Mouse (Mus musculus): ENCODE results near the gene Dis3l2. TPM values are rescaled to one million over a fixed set of nuclear protein-coding genes. Genes with fewer than 3 reads are reported as not detected.

Dis3l2 gene
- polyA plus RNA-seq, 1 experiment from 2014 or later: 33.1 TPM

- Histone ChIP-seq H3K27me3 (no peaks in the 10 kb centered on the region), H3K4me3 (replicated peaks) (no peak overlapping the region), H3K36me3 (no peaks in the 10 kb centered on the region), H3K4me2 (no peak overlapping the region), H3K9ac (replicated peaks) (no peak overlapping the region), H3K4me1 (replicated peaks) (no peaks in the 10 kb centered on the region), H3K27ac (no peak overlapping the region), H3K9me3 (no peaks in the 10 kb centered on the region)
- ATAC-seq (ENCODE audit: insufficient number of reproducible peaks, insufficient read depth, low FRiP score, low TSS enrichment, low read depth): no peak
- WGBS: 82% methylated on average over 2 of the region's 2 CpGs
These were observed 131.4 kb downstream of the Dis3l2 start for GRCm38 (mm10) chr1:86834988-86835387.

DNA sequence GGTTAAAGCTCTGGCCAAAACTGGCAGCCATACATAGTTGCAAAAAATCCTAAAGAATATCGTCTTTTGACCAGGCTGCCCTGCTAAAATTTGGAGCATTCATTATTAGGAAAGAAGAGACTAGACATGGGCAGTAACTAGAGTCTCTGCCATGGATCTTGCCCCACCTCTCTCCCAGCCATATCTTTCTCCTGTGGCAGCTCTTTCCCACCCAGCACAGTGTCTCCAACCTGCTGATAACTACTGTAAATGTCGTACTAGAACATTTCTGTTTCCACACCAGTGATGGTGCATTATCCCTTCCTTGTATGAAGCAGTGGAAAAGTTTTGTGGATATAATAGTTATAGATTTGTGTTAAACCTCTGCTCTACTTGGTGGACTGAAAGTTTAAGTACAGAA lies 147.1 kb downstream of the Dis3l2 start:
- no peak overlapping the region for H3K4me3 ChIP-seq (replicated peaks)
- no peak overlapping the region for H3K4me2 ChIP-seq
- no peak for ATAC-seq (ENCODE audit: insufficient number of reproducible peaks, insufficient read depth, low FRiP score, low TSS enrichment, low read depth)
- H3K9me3 ChIP-seq: no peaks in the 10 kb centered on the region
- peaks cover 4% of the 10 kb centered on the region; the same call in 1 of the 2 replicates for H3K36me3 ChIP-seq
- H3K27ac ChIP-seq: no peak overlapping the region
- 91% methylated on average over 2 of the region's 2 CpGs for WGBS
- no peaks in the 10 kb centered on the region for H3K4me1 ChIP-seq (replicated peaks)
- no peak overlapping the region for H3K9ac ChIP-seq (replicated peaks)
- H3K27me3 ChIP-seq: no peaks in the 10 kb centered on the region

DNA sequence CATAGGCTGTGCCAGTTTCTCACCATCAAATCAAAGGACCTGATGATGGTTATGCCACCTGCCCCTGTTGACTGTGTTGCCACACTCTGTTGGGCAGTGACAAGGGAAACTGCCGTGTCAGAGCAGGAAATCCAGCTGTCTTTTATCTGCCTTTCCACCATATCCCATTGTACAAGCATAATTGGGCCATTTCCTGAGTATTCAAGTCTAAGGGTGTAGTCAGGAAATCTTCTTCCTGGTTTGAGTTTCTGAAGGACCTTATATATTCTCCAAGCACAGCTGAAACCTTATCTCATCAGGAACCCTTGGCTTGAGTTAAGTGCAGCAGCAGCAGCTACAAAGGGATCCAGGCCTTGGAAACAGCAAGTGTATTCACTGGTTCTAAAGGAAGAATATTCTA lies 155.3 kb downstream of the Dis3l2 start:
- WGBS: 67% methylated on average over 1 of the region's 1 CpGs
- Histone ChIP-seq H3K36me3 (peaks cover 26% of the 10 kb centered on the region), H3K4me3 (replicated peaks) (no peak overlapping the region), H3K9me3 (no peaks in the 10 kb centered on the region), H3K4me2 (no peak overlapping the region), H3K27me3 (no peaks in the 10 kb centered on the region), H3K4me1 (replicated peaks) (no peaks in the 10 kb centered on the region), H3K9ac (replicated peaks) (no peak overlapping the region), H3K27ac (no peak overlapping the region)
- ATAC-seq (ENCODE audit: insufficient number of reproducible peaks, insufficient read depth, low FRiP score, low TSS enrichment, low read depth): no peak

GRCm38 (mm10) chr1:86859371-86859770 lies 155.8 kb downstream of the Dis3l2 start:
- no peak overlapping the region for H3K4me2 ChIP-seq
- H3K9me3 ChIP-seq: no peaks in the 10 kb centered on the region
- 31% methylated on average over 1 of the region's 1 CpGs for WGBS
- no peaks in the 10 kb centered on the region for H3K27me3 ChIP-seq
- no peak overlapping the region for H3K27ac ChIP-seq
- no peaks in the 10 kb centered on the region for H3K4me1 ChIP-seq (replicated peaks)
- peaks cover 26% of the 10 kb centered on the region for H3K36me3 ChIP-seq
- no peak overlapping the region for H3K9ac ChIP-seq (replicated peaks)
- H3K4me3 ChIP-seq (replicated peaks): no peak overlapping the region
- ATAC-seq (ENCODE audit: insufficient number of reproducible peaks, insufficient read depth, low FRiP score, low TSS enrichment, low read depth): no peak

GRCm38 (mm10) chr1:86873745-86874144 lies 170.1 kb downstream of the Dis3l2 start:
- no peak overlapping the region for H3K4me2 ChIP-seq
- WGBS: 63% methylated on average over 2 of the region's 2 CpGs
- H3K27me3 ChIP-seq: no peaks in the 10 kb centered on the region
- H3K36me3 ChIP-seq: peaks cover 15% of the 10 kb centered on the region
- no peak overlapping the region for H3K9ac ChIP-seq (replicated peaks)
- no peak overlapping the region for H3K27ac ChIP-seq
- H3K9me3 ChIP-seq: no peaks in the 10 kb centered on the region
- no peaks in the 10 kb centered on the region for H3K4me1 ChIP-seq (replicated peaks)
- no peak for ATAC-seq (ENCODE audit: insufficient number of reproducible peaks, insufficient read depth, low FRiP score, low TSS enrichment, low read depth)
- H3K4me3 ChIP-seq (replicated peaks): no peak overlapping the region

DNA sequence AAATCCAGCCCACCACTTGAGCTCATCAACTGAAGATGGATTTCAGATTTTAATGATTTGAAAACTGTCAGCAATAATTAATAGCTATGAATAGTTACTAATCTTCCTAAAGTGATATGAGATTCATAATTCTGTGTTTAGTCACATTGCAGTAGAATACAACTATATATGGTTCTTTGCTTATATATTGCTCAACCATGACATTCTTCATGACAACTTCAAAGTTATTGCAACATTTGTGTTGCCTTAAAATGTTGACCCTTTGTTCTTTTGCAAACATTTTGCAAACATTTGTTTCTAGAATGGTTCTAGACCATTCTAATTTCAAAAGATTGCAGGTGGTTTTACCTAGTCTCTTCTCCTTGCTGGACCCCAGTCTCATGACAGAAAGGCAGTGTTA lies 175.1 kb downstream of the Dis3l2 start:
- no peak for ATAC-seq (ENCODE audit: insufficient number of reproducible peaks, insufficient read depth, low FRiP score, low TSS enrichment, low read depth)
- H3K27ac ChIP-seq: no peak overlapping the region

DNA sequence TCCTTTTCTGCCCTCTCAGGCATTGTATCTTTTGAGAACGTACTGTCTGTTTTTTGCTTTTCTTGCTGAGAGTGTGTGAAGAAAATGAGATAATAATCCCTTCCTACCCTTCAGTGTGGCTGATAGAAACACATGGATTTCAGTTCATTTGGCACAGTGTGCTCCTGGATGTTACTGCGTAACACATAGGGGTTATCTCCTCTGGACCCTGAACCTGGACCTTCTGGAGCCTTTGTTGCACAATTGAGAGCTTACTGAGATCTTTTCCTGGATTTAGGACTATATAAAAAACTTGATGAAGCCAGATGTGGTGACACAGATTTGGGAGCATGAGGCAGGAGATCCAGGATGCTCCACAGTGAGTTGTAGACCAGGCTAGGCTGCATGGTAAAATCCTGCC lies 175.9 kb downstream of the Dis3l2 start:
- no peaks in the 10 kb centered on the region for H3K4me1 ChIP-seq (replicated peaks)
- no peaks in the 10 kb centered on the region for H3K27me3 ChIP-seq
- peaks cover 4% of the 10 kb centered on the region; the same call in 1 of the 2 replicates for H3K36me3 ChIP-seq
- H3K4me2 ChIP-seq: no peak overlapping the region
- 99% methylated on average over 2 of the region's 2 CpGs for WGBS
- no peak overlapping the region for H3K4me3 ChIP-seq (replicated peaks)
- H3K27ac ChIP-seq: no peak overlapping the region
- no peaks in the 10 kb centered on the region for H3K9me3 ChIP-seq
- H3K9ac ChIP-seq (replicated peaks): no peak overlapping the region
- ATAC-seq (ENCODE audit: insufficient number of reproducible peaks, insufficient read depth, low FRiP score, low TSS enrichment, low read depth): no peak

More for the DNA sequence above, 175.1 kb downstream of the Dis3l2 start:
- H3K27me3 ChIP-seq: no peaks in the 10 kb centered on the region
- no peak overlapping the region for H3K9ac ChIP-seq (replicated peaks)
- H3K4me1 ChIP-seq (replicated peaks): no peaks in the 10 kb centered on the region
- no peaks in the 10 kb centered on the region for H3K9me3 ChIP-seq
- H3K36me3 ChIP-seq: peaks cover 4% of the 10 kb centered on the region; the same call in 1 of the 2 replicates
- no peak overlapping the region for H3K4me2 ChIP-seq
- H3K4me3 ChIP-seq (replicated peaks): no peak overlapping the region

DNA sequence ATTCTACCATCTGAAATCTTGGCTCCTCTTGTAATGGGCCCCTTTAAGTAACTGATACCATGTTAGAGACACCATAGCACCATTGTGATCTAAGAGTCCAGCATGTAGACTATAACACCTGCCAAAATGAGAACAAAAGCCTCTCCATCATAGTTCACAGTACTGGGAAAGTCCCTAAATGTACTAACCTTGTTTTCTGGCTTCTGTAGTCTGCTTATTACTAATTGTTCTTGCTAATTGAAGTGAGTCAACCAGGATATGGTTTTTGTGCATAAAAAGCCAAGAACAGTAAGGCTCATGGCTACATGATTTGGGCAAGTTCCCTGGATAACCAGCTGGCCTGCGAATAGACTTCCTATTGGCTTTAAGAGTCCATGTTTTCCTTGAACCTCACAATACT lies 183.5 kb downstream of the Dis3l2 start:
- Histone ChIP-seq H3K36me3 (peaks cover 4% of the 10 kb centered on the region; the same call in 1 of the 2 replicates), H3K27ac (no peak overlapping the region), H3K4me2 (no peak overlapping the region), H3K4me3 (replicated peaks) (no peak overlapping the region), H3K9me3 (no peaks in the 10 kb centered on the region), H3K4me1 (replicated peaks) (no peaks in the 10 kb centered on the region), H3K9ac (replicated peaks) (no peak overlapping the region), H3K27me3 (no peaks in the 10 kb centered on the region)
- WGBS: 94% methylated on average over 1 of the region's 1 CpGs
- ATAC-seq (ENCODE audit: insufficient number of reproducible peaks, insufficient read depth, low FRiP score, low TSS enrichment, low read depth): no peak

DNA sequence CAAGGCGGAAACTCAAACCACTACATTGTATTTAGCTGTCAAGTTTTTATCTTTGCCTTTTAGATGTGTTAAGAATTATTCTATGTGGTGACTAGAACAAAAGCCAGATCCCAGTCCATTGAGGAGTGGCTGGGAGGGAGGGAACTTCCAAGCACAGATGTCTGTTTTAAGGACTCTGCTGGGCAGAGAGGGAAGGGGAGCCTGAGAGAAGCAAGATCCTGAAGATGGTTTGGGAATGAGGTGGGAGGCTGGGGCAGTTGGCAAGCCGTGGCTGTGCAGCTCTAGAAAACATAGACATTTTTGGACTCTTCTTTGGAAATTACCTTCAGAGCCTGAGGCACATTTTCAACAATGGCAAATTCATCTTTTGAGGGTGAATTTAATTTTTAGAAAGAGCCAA lies 208.9 kb downstream of the Dis3l2 start:
- Histone ChIP-seq H3K4me1 (replicated peaks) (no peaks in the 10 kb centered on the region), H3K4me2 (no peak overlapping the region), H3K36me3 (no peaks in the 10 kb centered on the region), H3K27me3 (no peaks in the 10 kb centered on the region), H3K9ac (replicated peaks) (no peak overlapping the region), H3K27ac (no peak overlapping the region), H3K9me3 (no peaks in the 10 kb centered on the region), H3K4me3 (replicated peaks) (no peak overlapping the region)
- no peak for ATAC-seq (ENCODE audit: insufficient number of reproducible peaks, insufficient read depth, low FRiP score, low TSS enrichment, low read depth)
- WGBS: 81% methylated on average over 2 of the region's 2 CpGs

- H3K4me1 ChIP-seq (replicated peaks): no peaks in the 10 kb centered on the region
- no peak overlapping the region for H3K9ac ChIP-seq (replicated peaks)
- no peak overlapping the region for H3K4me3 ChIP-seq (replicated peaks)
- H3K4me2 ChIP-seq: no peak overlapping the region
- ATAC-seq (ENCODE audit: insufficient number of reproducible peaks, insufficient read depth, low FRiP score, low TSS enrichment, low read depth): no peak
- no peaks in the 10 kb centered on the region for H3K36me3 ChIP-seq
- H3K27me3 ChIP-seq: no peaks in the 10 kb centered on the region
- WGBS: 78% methylated on average over 3 of the region's 3 CpGs
- H3K9me3 ChIP-seq: no peaks in the 10 kb centered on the region
- H3K27ac ChIP-seq: no peak overlapping the region
These were observed 210.3 kb downstream of the Dis3l2 start for GRCm38 (mm10) chr1:86913896-86914295.

- Histone ChIP-seq H3K4me3 (replicated peaks) (no peak overlapping the region), H3K4me1 (replicated peaks) (no peaks in the 10 kb centered on the region), H3K9me3 (no peaks in the 10 kb centered on the region), H3K9ac (replicated peaks) (no peak overlapping the region), H3K27me3 (no peaks in the 10 kb centered on the region), H3K4me2 (no peak overlapping the region), H3K27ac (no peak overlapping the region), H3K36me3 (no peaks in the 10 kb centered on the region)
- 94% methylated on average over 2 of the region's 2 CpGs for WGBS
- no peak for ATAC-seq (ENCODE audit: insufficient number of reproducible peaks, insufficient read depth, low FRiP score, low TSS enrichment, low read depth)
These were observed 211.1 kb downstream of the Dis3l2 start for GRCm38 (mm10) chr1:86914697-86915096.

DNA sequence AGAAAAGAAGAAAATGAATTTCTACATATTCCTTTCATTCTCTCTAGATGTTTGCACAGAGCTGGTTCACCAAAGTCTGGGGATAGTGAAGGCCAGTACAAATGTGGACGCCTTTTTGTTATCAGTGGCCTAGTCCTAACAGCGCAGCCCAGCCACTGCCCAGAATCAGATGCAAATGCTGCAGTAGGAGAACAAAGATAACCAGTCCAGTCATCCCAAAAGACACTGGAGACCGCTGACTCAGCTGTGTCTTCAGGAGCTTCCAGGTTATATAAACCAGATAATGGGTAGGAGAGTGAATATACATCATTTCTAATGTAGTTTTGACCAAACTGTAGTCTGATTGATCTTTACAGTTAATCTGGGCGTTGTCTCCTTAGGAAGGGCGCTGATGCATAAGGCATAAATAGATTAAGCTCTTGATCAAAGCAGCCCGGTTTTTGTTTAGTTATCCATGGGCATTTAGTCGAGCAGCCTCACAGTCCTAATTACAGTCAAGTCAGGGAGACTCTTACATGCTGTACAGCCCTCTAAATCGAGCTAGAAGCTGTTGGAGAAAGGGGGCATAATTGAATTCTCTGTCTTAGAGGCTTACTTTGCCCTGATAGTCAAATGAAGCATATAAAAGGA lies 212.9 kb downstream of the Dis3l2 start:
- Histone ChIP-seq H3K36me3 (no peaks in the 10 kb centered on the region), H3K27ac (no peak overlapping the region), H3K4me2 (no peak overlapping the region), H3K9ac (replicated peaks) (no peak overlapping the region), H3K4me1 (replicated peaks) (no peaks in the 10 kb centered on the region), H3K27me3 (no peaks in the 10 kb centered on the region), H3K4me3 (replicated peaks) (no peak overlapping the region), H3K9me3 (no peaks in the 10 kb centered on the region)
- ATAC-seq (ENCODE audit: insufficient number of reproducible peaks, insufficient read depth, low FRiP score, low TSS enrichment, low read depth): no peak
- 82% methylated on average over 8 of the region's 8 CpGs for WGBS

Data from limb, embryonic 12.5 days (tissue).